Mouse (Mus musculus) granulocyte monocyte progenitor cell, adult 5-6 weeks (primary cell): ENCODE data around the gene Adamts10. TPM values are rescaled to one million over a fixed set of nuclear protein-coding genes. Genes with fewer than 3 reads are reported as not detected.
A peak's percentile ranks its signal among the peaks of the same experiment; 100 is the strongest.

Experiments used
- ATAC-seq: replicated peaks from 2 replicates; pipeline ENCODE4 v1.8.0; 2016; ENCODE audit warnings: mild to moderate bottlenecking, moderate TSS enrichment, inconsistent platforms; ENCODE audit not compliant: poor library complexity, severe bottlenecking
- total RNA-seq, 2 experiments: library from RNA; stranded (forward) in 1 of 2; stranded (reverse) in 1 of 2; fragments of 200-712, 200-1000 nt in 1 of 2; fragments of >200 nt in 1 of 2; fragmentation: Nextera tagmentation in 1 of 2; gene quantifications; 2 replicates each; pipeline ENCODE4 v1.2.3; 2014 to 2017

Adamts10 gene
- total RNA-seq, 2 experiments from 2014 or later, result 18.3 to 36.8 TPM

GRCm38 (mm10) chr17:33552113-33552512 is 28.1 kb downstream of the Adamts10 start:
- no peak for ATAC-seq

GRCm38 (mm10) chr17:33552964-33553363 is 29.0 kb downstream of the Adamts10 start:
- ATAC-seq, result peak; percentile 24

- no peak for ATAC-seq
Measured at GRCm38 (mm10) chr17:33554536-33554935, 30.5 kb downstream of the Adamts10 start.

DNA sequence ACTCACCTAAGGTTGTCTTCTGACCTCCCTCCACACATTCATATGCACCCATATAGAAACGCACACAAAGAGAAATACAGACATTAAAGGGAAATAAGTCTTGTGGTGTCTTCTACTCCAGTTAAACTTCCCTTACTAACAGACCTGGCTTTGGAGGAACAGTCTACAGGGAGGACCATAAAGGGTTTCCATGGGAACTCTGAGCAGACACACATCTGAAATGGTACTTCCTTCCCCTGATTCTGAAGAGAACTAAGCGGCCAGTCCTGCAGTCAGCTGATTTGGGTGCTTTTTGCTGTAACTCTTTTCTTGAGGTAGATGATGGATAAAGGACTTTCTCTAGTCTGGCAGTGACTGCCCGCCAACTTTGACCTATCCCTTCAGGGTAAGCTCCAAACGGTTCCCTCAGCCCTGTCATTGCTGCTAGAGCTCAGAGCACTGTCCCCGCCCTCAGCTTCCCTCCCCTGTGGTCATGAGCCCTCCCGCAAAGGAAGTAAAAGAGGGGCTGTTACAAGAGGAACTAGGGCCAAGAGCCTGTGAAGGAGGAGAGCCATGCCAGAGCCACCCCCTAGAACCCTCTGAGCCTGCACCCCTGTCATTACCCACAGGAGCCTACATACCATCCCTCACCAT is 31.3 kb downstream of the Adamts10 start, which contains the start of gene Myo1f:
Gene Myo1f, plus strand, starts transcription at position 485 of the 633 bp plus-strand sequence.
- ATAC-seq, result peak; percentile 96

GRCm38 (mm10) chr17:33557922-33558321 is 33.9 kb downstream of the Adamts10 start:
- no peak for ATAC-seq

DNA sequence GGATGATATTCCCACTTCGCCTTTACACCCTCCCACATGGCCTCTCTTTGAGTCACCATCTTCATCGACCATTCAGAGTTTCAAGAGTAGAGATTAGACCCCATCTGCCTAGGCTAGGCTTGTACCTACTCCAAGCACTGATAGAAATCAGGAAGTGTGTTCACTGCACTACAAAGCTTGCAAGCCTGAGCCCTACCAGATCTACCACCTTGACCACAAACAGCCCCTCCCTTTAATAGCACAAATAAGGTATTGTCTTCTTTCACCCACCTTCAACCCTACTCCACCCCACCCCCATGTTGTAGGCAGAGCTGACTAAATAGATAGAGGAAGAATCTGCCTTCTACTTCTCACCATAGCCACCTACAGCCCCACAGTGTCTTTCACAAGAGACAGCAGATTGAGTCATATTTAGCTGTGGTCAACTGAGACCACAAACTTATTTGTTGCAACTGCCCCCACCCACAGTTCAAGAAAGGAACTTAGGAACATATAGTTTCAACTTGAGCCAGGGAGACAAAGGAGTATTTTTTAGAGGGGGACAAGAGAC is 39.6 kb downstream of the Adamts10 start:
- peak; percentile 90 for ATAC-seq

GRCm38 (mm10) chr17:33564599-33564998 is 40.6 kb downstream of the Adamts10 start:
- peak; percentile 23; the same call in 1 of the 2 replicates for ATAC-seq

GRCm38 (mm10) chr17:33566182-33566581 is 42.2 kb downstream of the Adamts10 start:
- ATAC-seq, result peak; percentile 72

DNA sequence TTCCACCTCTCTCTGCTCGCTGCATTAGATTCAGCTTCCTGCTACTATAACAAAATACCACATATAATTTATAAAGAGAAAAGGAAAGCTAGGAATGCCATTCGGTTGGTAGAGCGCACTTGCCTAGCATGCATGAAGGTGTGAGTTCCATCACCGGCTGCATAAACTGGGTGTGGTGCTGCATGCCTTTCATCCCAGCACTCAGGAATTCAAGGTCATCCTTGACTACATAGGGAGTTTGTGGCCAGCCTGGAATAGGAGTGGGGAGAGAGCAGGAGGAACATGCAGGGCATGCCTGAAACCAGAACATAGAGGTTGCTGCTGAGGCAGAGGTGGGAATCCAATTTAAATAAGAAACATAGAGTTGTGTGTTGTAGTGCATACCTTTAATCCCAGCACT is 60.1 kb downstream of the Adamts10 start:
- no peak for ATAC-seq

DNA sequence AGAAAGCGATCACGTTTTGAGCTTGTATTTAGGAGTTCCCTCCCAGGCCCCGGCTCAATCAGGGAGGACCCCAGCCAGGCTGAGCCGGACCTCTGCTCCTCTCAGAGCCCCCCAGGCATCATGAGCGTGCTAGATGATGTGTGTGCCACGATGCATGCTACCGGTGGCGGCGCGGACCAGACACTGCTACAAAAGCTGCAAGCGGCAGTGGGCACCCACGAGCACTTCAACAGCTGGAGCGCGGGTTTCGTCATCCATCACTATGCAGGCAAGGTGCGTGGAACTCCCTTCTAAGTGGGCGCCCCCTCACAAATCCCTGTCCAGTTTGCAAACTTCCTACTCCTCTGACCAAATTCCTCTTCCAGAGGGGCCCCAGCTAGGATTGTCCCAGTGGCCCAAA is 62.0 kb downstream of the Adamts10 start:
- ATAC-seq, result no peak

GRCm38 (mm10) chr17:33597271-33597670 is 73.3 kb downstream of the Adamts10 start:
- ATAC-seq, result no peak

DNA sequence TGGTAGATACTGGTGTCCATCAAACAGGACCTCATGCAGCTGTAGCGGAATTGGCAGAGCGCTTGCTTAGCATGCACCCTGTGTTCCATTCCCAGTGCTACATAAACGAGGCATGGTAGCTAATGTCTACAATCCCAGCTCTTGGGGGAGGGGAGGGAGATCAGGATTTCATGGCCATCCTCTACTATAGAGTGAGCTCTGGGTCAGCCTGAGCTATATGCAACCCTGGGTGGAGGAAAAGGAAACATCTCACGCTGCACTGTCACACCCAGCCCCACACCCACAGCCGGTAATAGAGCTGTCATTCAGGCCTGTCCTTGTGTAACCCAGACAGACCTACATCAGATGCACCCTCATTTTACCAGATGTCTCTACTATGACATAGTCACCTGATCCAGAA is 74.5 kb downstream of the Adamts10 start:
- ATAC-seq, result no peak

DNA sequence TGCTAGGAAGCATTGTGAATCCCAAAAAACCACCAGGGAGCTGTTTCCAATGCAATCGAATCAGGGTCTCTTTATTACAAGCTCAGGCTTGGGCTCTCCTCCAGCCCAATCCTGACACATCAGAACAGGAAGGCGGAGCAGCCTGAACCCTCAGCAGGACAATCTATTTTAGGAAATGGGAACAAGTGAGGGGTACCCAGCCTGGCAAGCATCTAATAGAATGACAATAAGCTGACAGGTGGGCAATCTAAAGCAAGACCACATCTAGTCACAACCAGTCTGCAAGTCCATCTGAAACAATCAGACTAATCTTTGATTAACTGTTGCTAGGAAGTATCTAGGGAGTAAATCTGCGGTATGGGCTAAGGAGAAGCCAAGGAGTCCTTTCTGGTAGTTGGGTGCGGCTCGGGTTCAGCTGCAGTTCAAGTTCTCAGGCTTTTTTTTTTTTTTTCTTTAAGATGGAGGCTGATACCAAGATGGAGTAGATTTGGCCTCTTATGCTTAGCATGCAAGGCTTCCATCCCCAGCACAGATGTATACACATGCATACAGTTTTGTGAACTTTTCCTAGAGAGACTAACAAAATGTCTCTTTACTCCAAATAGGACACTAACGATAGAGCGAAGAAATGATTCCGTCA is 76.0 kb downstream of the Adamts10 start:
- no peak for ATAC-seq

DNA sequence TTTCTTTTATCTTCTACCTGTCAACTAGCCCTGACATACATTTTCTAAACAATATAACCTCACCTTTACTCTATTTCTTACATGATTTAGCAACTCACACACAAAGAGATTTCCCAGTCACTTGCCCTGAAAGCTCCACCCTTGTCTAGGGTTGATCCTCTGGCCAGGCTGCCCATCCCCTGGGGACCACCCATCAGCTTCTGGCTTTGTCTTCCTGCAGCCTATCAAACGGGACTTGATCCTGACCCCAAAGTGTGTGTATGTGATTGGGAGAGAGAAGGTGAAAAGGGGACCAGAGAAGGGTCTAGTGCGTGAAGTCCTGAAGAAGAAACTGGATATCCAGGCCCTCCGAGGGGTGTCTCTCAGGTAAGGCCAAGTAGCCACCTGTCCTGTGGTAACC is 76.8 kb downstream of the Adamts10 start:
- no peak for ATAC-seq

DNA sequence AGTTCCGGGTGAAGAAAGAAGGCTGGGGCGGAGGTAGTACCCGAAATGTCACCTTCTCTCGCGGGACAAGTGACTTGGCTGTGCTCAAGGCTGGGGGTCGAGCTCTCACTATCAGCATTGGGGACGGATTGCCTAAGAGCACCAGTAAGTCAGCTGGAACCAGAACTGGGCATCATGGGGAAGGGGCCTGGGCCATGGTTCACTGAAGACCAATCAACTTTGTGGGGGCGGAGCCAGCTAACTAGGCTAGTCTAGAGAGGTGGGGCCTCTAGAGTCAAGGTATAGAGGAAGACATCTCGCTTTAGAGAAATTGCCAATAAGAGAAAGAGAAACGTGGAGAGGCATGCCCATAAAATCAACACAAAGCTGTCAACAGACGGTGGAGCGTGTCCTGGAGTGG is 77.9 kb downstream of the Adamts10 start:
- no peak for ATAC-seq

Other genes starting within 250 kb of the Adamts10 start
- gene Zfp955b, start 234.7 kb upstream of the Adamts10 start, total RNA-seq (2014; fragmentation: Nextera tagmentation), result 5.9 and 6.4 TPM in 2 replicates
- gene Zfp955b, start 234.7 kb upstream of the Adamts10 start, total RNA-seq (2017), result 7.2 and 9.9 TPM in 2 replicates
- 10.3 and 13.0 TPM in 2 replicates for gene Zfp81, start 165.3 kb upstream of the Adamts10 start, total RNA-seq (2014; fragmentation: Nextera tagmentation)
- gene Zfp81, start 165.3 kb upstream of the Adamts10 start, total RNA-seq (2017), result 7.5 and 16.3 TPM in 2 replicates
- 19.7 and 22.6 TPM in 2 replicates for gene Zfp101, start 129.6 kb upstream of the Adamts10 start, total RNA-seq (2014; fragmentation: Nextera tagmentation)
- gene Zfp101, start 129.6 kb upstream of the Adamts10 start, total RNA-seq (2017), result 14.2 and 24.1 TPM in 2 replicates
- gene Actl9, start 91.3 kb upstream of the Adamts10 start, total RNA-seq (2014; fragmentation: Nextera tagmentation), result not detected in 2 replicates
- not detected in 2 replicates for gene Actl9, start 91.3 kb upstream of the Adamts10 start, total RNA-seq (2017)
- 93.6 and 116 TPM in 2 replicates for gene Myo1f, start 31.5 kb downstream of the Adamts10 start, total RNA-seq (2014; fragmentation: Nextera tagmentation)
- 108 and 121 TPM in 2 replicates for gene Myo1f, start 31.5 kb downstream of the Adamts10 start, total RNA-seq (2017)
- gene Zfp414, start 104.9 kb downstream of the Adamts10 start, total RNA-seq (2014; fragmentation: Nextera tagmentation), result 73.2 and 79.9 TPM in 2 replicates
- gene Zfp414, start 104.9 kb downstream of the Adamts10 start, total RNA-seq (2017), result 23.1 and 28.2 TPM in 2 replicates
- gene Pram1, start 113.9 kb downstream of the Adamts10 start, total RNA-seq (2014; fragmentation: Nextera tagmentation), result 33.9 TPM in 2 replicates
- 5.6 and 8.1 TPM in 2 replicates for gene Pram1, start 113.9 kb downstream of the Adamts10 start, total RNA-seq (2017)
- gene Hnrnpm, start 162.7 kb downstream of the Adamts10 start, total RNA-seq (2014; fragmentation: Nextera tagmentation), result 501 and 545 TPM in 2 replicates
- 269 and 307 TPM in 2 replicates for gene Hnrnpm, start 162.7 kb downstream of the Adamts10 start, total RNA-seq (2017)
- 29.5 and 41.2 TPM in 2 replicates for gene March2, start 194.5 kb downstream of the Adamts10 start, total RNA-seq (2014; fragmentation: Nextera tagmentation)
- 20.0 and 22.4 TPM in 2 replicates for gene March2, start 194.5 kb downstream of the Adamts10 start, total RNA-seq (2017)
- gene Rab11b, start 236.3 kb downstream of the Adamts10 start, total RNA-seq (2014; fragmentation: Nextera tagmentation), result 66.7 and 83.4 TPM in 2 replicates
- 37.9 and 46.4 TPM in 2 replicates for gene Rab11b, start 236.3 kb downstream of the Adamts10 start, total RNA-seq (2017)